Mouse (Mus musculus): Measurements from ENCODE around the gene Sept3. TPM values are rescaled to one million over a fixed set of nuclear protein-coding genes. Genes with fewer than 3 reads are reported as not detected.

Gene Sept3
- total and polyA plus RNA-seq, 2 experiments, result 0.04 to 0.09 TPM

- H3K9ac ChIP-seq (ENCODE audit: low read depth, low read length), result no peak overlapping the region
Measured at GRCm38 (mm10) chr15:82231591-82232378, 42.9 kb upstream of the Sept3 start.

DNA sequence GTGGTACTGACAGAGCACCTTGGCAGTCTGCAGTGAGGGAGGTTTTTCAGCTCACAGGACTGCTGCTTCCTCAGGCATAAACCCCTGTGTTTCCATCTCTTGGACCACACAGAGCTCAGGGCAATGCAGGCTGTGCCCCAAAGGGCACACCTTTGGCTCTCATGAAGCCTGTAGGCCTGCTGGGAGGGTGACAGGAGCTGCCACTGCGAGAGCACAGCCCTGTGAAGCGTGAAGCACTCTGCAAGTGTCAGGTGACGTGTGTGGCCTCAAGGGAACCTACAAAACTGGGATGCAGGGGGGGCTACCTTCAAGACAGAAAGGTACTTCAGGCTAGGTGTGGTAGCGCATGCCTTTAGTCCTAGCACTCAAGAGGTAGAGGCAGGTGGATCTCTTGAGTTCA lies 42.0 kb upstream of the Sept3 start:
- Histone ChIP-seq H3K4me1 (ENCODE audit: control insufficient read depth, insufficient read depth, low read length) (no peaks in the 10 kb centered on the region), H3K79me2 (ENCODE audit: control insufficient read depth, insufficient read depth, low read length) (no peaks in the 10 kb centered on the region), H3K27ac (replicated peaks; ENCODE audit: insufficient read depth, low read depth, low read length) (no peak overlapping the region), H3K9ac (ENCODE audit: low read depth, low read length) (no peak overlapping the region), H3K27me3 (ENCODE audit: control insufficient read depth, insufficient read depth, low read length) (no peaks in the 10 kb centered on the region), H3K36me3 (ENCODE audit: control insufficient read depth, insufficient read depth, low read length) (no peaks in the 10 kb centered on the region), H3K4me3 (ENCODE audit: insufficient read depth, low read depth, low read length) (no peak overlapping the region)
- TF ChIP-seq POLR2A (IDR thresholded peaks at IDR 0.05; ENCODE audit: extremely low read depth, insufficient read depth, low read length) (no peak), CTCF (IDR thresholded peaks at IDR 0.05; ENCODE audit: low read depth, low read length) (no peak)
- no peak for DNase-seq (ENCODE audit: extremely low read depth, low read depth, low spot score)
- WGBS, result 92% methylated on average over 4 of the region's 4 CpGs

More at GRCm38 (mm10) chr15:82231591-82232378, 42.9 kb upstream of the Sept3 start:
- Histone ChIP-seq H3K79me2 (ENCODE audit: control insufficient read depth, insufficient read depth, low read length) (no peaks in the 10 kb centered on the region), H3K27me3 (ENCODE audit: control insufficient read depth, insufficient read depth, low read length) (no peaks in the 10 kb centered on the region), H3K27ac (replicated peaks; ENCODE audit: insufficient read depth, low read depth, low read length) (no peak overlapping the region), H3K4me1 (ENCODE audit: control insufficient read depth, insufficient read depth, low read length) (no peaks in the 10 kb centered on the region), H3K36me3 (ENCODE audit: control insufficient read depth, insufficient read depth, low read length) (no peaks in the 10 kb centered on the region), H3K4me3 (ENCODE audit: insufficient read depth, low read depth, low read length) (no peak overlapping the region)
- no peak for DNase-seq (ENCODE audit: extremely low read depth, low read depth, low spot score)
- WGBS, result 65% methylated on average over 11 of the region's 11 CpGs
- TF ChIP-seq POLR2A (IDR thresholded peaks at IDR 0.05; ENCODE audit: extremely low read depth, insufficient read depth, low read length) (no peak), CTCF (IDR thresholded peaks at IDR 0.05; ENCODE audit: low read depth, low read length) (no peak)

DNA sequence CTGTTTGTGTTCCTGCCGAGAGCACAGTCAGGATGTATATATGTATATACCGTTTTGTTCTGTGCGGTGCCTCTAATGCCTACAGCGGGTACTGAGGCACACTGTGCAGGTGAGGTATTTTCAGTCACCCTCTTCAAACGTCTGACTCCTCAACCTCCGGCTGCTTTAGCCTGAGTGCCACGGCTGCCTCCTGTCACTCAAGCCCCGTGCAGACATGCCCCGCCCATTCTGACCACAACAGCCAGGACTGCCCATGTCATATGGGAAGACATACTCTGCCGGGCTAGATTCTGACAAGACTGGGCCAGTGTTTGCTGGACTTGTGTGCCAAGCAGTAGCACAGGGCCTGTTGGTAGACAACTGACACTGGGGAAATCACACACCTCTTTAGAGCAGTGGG lies 39.0 kb upstream of the Sept3 start:
- Histone ChIP-seq H3K27ac (replicated peaks; ENCODE audit: insufficient read depth, low read depth, low read length) (no peak overlapping the region), H3K79me2 (ENCODE audit: control insufficient read depth, insufficient read depth, low read length) (no peaks in the 10 kb centered on the region), H3K27me3 (ENCODE audit: control insufficient read depth, insufficient read depth, low read length) (no peaks in the 10 kb centered on the region), H3K4me3 (ENCODE audit: insufficient read depth, low read depth, low read length) (no peak overlapping the region), H3K36me3 (ENCODE audit: control insufficient read depth, insufficient read depth, low read length) (no peaks in the 10 kb centered on the region), H3K4me1 (ENCODE audit: control insufficient read depth, insufficient read depth, low read length) (peaks cover under 1% of the 10 kb centered on the region; the same call in 1 of the 2 replicates), H3K9ac (ENCODE audit: low read depth, low read length) (no peak overlapping the region)
- no peak for TF ChIP-seq CTCF (IDR thresholded peaks at IDR 0.05; ENCODE audit: low read depth, low read length)
- TF ChIP-seq POLR2A (IDR thresholded peaks at IDR 0.05; ENCODE audit: extremely low read depth, insufficient read depth, low read length), result no peak
- 87% methylated on average over 10 of the region's 10 CpGs for WGBS
- DNase-seq (ENCODE audit: extremely low read depth, low read depth, low spot score), result no peak

- peaks cover 3% of the 10 kb centered on the region for H3K4me1 ChIP-seq (ENCODE audit: control insufficient read depth, insufficient read depth, low read length)
- no peaks in the 10 kb centered on the region for H3K36me3 ChIP-seq (ENCODE audit: control insufficient read depth, insufficient read depth, low read length)
- peak; percentile 44 for DNase-seq (ENCODE audit: extremely low read depth, low read depth, low spot score)
- no peak overlapping the region for H3K4me3 ChIP-seq (ENCODE audit: insufficient read depth, low read depth, low read length)
- H3K27me3 ChIP-seq (ENCODE audit: control insufficient read depth, insufficient read depth, low read length), result no peaks in the 10 kb centered on the region
- H3K79me2 ChIP-seq (ENCODE audit: control insufficient read depth, insufficient read depth, low read length), result no peaks in the 10 kb centered on the region
- WGBS, result 12% methylated on average over 5 of the region's 5 CpGs
- H3K9ac ChIP-seq (ENCODE audit: low read depth, low read length), result no peak overlapping the region
- H3K27ac ChIP-seq (replicated peaks; ENCODE audit: insufficient read depth, low read depth, low read length), result no peak overlapping the region
- TF ChIP-seq POLR2A (IDR thresholded peaks at IDR 0.05; ENCODE audit: extremely low read depth, insufficient read depth, low read length) (no peak), CTCF (IDR thresholded peaks at IDR 0.05; ENCODE audit: low read depth, low read length) (peak; percentile 99)
Measured at GRCm38 (mm10) chr15:82236565-82236964, 38.1 kb upstream of the Sept3 start.

- H3K27me3 ChIP-seq (ENCODE audit: control insufficient read depth, insufficient read depth, low read length), result no peaks in the 10 kb centered on the region
- H3K79me2 ChIP-seq (ENCODE audit: control insufficient read depth, insufficient read depth, low read length), result no peaks in the 10 kb centered on the region
- H3K27ac ChIP-seq (replicated peaks; ENCODE audit: insufficient read depth, low read depth, low read length), result no peak overlapping the region
- no peak for TF ChIP-seq CTCF (IDR thresholded peaks at IDR 0.05; ENCODE audit: low read depth, low read length)
- no peak for TF ChIP-seq POLR2A (IDR thresholded peaks at IDR 0.05; ENCODE audit: extremely low read depth, insufficient read depth, low read length)
- H3K4me3 ChIP-seq (ENCODE audit: insufficient read depth, low read depth, low read length), result peak overlapping the region; percentile 98; the same call in 1 of the 2 replicates
- no peaks in the 10 kb centered on the region for H3K36me3 ChIP-seq (ENCODE audit: control insufficient read depth, insufficient read depth, low read length)
- no peak for DNase-seq (ENCODE audit: extremely low read depth, low read depth, low spot score)
- H3K9ac ChIP-seq (ENCODE audit: low read depth, low read length), result no peak overlapping the region
- whole genome bisulfite sequencing, result 83% methylated on average over 3 of the region's 3 CpGs
- H3K4me1 ChIP-seq (ENCODE audit: control insufficient read depth, insufficient read depth, low read length), result peaks cover 8% of the 10 kb centered on the region
Measured at GRCm38 (mm10) chr15:82243311-82243710, 31.4 kb upstream of the Sept3 start.

- DNase-seq (ENCODE audit: extremely low read depth, low read depth, low spot score), result no peak
- no peaks in the 10 kb centered on the region for H3K79me2 ChIP-seq (ENCODE audit: control insufficient read depth, insufficient read depth, low read length)
- peak overlapping the region; percentile 98 for H3K4me3 ChIP-seq (ENCODE audit: insufficient read depth, low read depth, low read length)
- peaks cover 8% of the 10 kb centered on the region for H3K4me1 ChIP-seq (ENCODE audit: control insufficient read depth, insufficient read depth, low read length)
- no peaks in the 10 kb centered on the region for H3K36me3 ChIP-seq (ENCODE audit: control insufficient read depth, insufficient read depth, low read length)
- H3K27ac ChIP-seq (replicated peaks; ENCODE audit: insufficient read depth, low read depth, low read length), result no peak overlapping the region
- 4% methylated on average over 12 of the region's 12 CpGs for WGBS
- peak overlapping the region; percentile 13 for H3K9ac ChIP-seq (ENCODE audit: low read depth, low read length)
- H3K27me3 ChIP-seq (ENCODE audit: control insufficient read depth, insufficient read depth, low read length), result no peaks in the 10 kb centered on the region
- TF ChIP-seq CTCF (IDR thresholded peaks at IDR 0.05; ENCODE audit: low read depth, low read length) (no peak), POLR2A (IDR thresholded peaks at IDR 0.05; ENCODE audit: extremely low read depth, insufficient read depth, low read length) (no peak)
Measured at GRCm38 (mm10) chr15:82243742-82244114, 31.0 kb upstream of the Sept3 start.
